Mouse (Mus musculus) heart, adult 2 months (tissue): ENCODE data around the gene Grk1.

Experiments
- CTCF ChIP-seq: fragments of 200-600 bp; IDR thresholded peaks from 2 replicates; pipeline ENCODE4 v1.8.1; 2022; ENCODE audit warnings: antibody characterized with exemption, mild to moderate bottlenecking, moderate library complexity
- EP300 ChIP-seq: fragments of 200-500 bp; IDR thresholded peaks from 2 replicates; pipeline ENCODE4 v1.6.1; 2011; ENCODE audit warnings: low read depth, low read length, control low read depth; ENCODE audit not compliant: insufficient read depth

- TF ChIP-seq CTCF = no peak
- no peak for TF ChIP-seq EP300
Measured at GRCm38 (mm10) chr8:13465324-13465723, 60.4 kb downstream of the Grk1 start.
